Mouse (Mus musculus): Measurements from ENCODE around the gene Lrrc36. TPM values are rescaled to one million over a fixed set of nuclear protein-coding genes. Genes with fewer than 3 reads are reported as not detected.

Lrrc36 gene
- polyA plus RNA-seq, 1 experiment from 2014 or later: not detected

- 46% methylated on average over 5 of the region's 5 CpGs for WGBS
- no peaks in the 10 kb centered on the region for H3K4me1 ChIP-seq
- H3K36me3 ChIP-seq: no peaks in the 10 kb centered on the region
- ATAC-seq (ENCODE audit: insufficient read depth, low FRiP score, low read depth): no peak
- no peak overlapping the region for H3K9ac ChIP-seq
- no peaks in the 10 kb centered on the region for H3K9me3 ChIP-seq
- H3K27me3 ChIP-seq (replicated peaks): no peaks in the 10 kb centered on the region
- H3K27ac ChIP-seq: no peak overlapping the region
- H3K4me2 ChIP-seq: no peak overlapping the region
- no peak overlapping the region for H3K4me3 ChIP-seq (replicated peaks)
Observed at GRCm38 (mm10) chr8:105433511-105433910, 20.1 kb downstream of the Lrrc36 start.

- Histone ChIP-seq H3K9me3 (no peaks in the 10 kb centered on the region), H3K36me3 (no peaks in the 10 kb centered on the region), H3K9ac (no peak overlapping the region), H3K27ac (no peak overlapping the region), H3K4me1 (no peaks in the 10 kb centered on the region), H3K27me3 (replicated peaks) (no peaks in the 10 kb centered on the region), H3K4me2 (no peak overlapping the region), H3K4me3 (replicated peaks) (no peak overlapping the region)
- WGBS: 49% methylated on average over 5 of the region's 5 CpGs
- no peak for ATAC-seq (ENCODE audit: insufficient read depth, low FRiP score, low read depth)
Observed at GRCm38 (mm10) chr8:105434136-105434535, 20.8 kb downstream of the Lrrc36 start.

- Histone ChIP-seq H3K9me3 (no peaks in the 10 kb centered on the region), H3K36me3 (no peaks in the 10 kb centered on the region), H3K4me1 (no peaks in the 10 kb centered on the region), H3K27me3 (replicated peaks) (no peaks in the 10 kb centered on the region), H3K9ac (no peak overlapping the region), H3K4me3 (replicated peaks) (no peak overlapping the region), H3K4me2 (no peak overlapping the region), H3K27ac (no peak overlapping the region)
- WGBS: 71% methylated on average over 5 of the region's 5 CpGs
- ATAC-seq (ENCODE audit: insufficient read depth, low FRiP score, low read depth): no peak
Observed at GRCm38 (mm10) chr8:105436218-105436617, 22.8 kb downstream of the Lrrc36 start.

GRCm38 (mm10) chr8:105437078-105437748 lies 23.8 kb downstream of the Lrrc36 start:
- Histone ChIP-seq H3K4me1 (no peaks in the 10 kb centered on the region), H3K27ac (no peak overlapping the region), H3K36me3 (no peaks in the 10 kb centered on the region), H3K4me2 (no peak overlapping the region), H3K9me3 (no peaks in the 10 kb centered on the region), H3K4me3 (replicated peaks) (no peak overlapping the region), H3K9ac (no peak overlapping the region), H3K27me3 (replicated peaks) (no peaks in the 10 kb centered on the region)
- no peak for ATAC-seq (ENCODE audit: insufficient read depth, low FRiP score, low read depth)
- WGBS: 78% methylated on average over 5 of the region's 5 CpGs

GRCm38 (mm10) chr8:105438865-105439264 lies 25.5 kb downstream of the Lrrc36 start:
- ATAC-seq (ENCODE audit: insufficient read depth, low FRiP score, low read depth): no peak
- H3K4me1 ChIP-seq: no peaks in the 10 kb centered on the region

GRCm38 (mm10) chr8:105441433-105441832 lies 28.1 kb downstream of the Lrrc36 start:
- WGBS: 9% methylated on average over 6 of the region's 6 CpGs
- no peak overlapping the region for H3K27ac ChIP-seq
- H3K4me3 ChIP-seq (replicated peaks): no peak overlapping the region
- 0 out of 2 replicates have a peak, but pooled peaks cover 2% of the 10 kb centered on the region for H3K4me1 ChIP-seq
- H3K9ac ChIP-seq: no peak overlapping the region
- no peaks in the 10 kb centered on the region for H3K9me3 ChIP-seq
- no peak overlapping the region for H3K4me2 ChIP-seq
- H3K27me3 ChIP-seq (replicated peaks): no peaks in the 10 kb centered on the region
- ATAC-seq (ENCODE audit: insufficient read depth, low FRiP score, low read depth): no peak
- H3K36me3 ChIP-seq: no peaks in the 10 kb centered on the region

More at GRCm38 (mm10) chr8:105438865-105439264, 25.5 kb downstream of the Lrrc36 start:
- Histone ChIP-seq H3K9me3 (no peaks in the 10 kb centered on the region), H3K36me3 (no peaks in the 10 kb centered on the region), H3K4me2 (no peak overlapping the region), H3K4me3 (replicated peaks) (no peak overlapping the region), H3K27ac (no peak overlapping the region), H3K27me3 (replicated peaks) (no peaks in the 10 kb centered on the region), H3K9ac (no peak overlapping the region)
- WGBS: 39% methylated on average over 5 of the region's 5 CpGs

- Histone ChIP-seq H3K4me3 (replicated peaks) (no peak overlapping the region), H3K27me3 (replicated peaks) (no peaks in the 10 kb centered on the region), H3K36me3 (no peaks in the 10 kb centered on the region), H3K9me3 (no peaks in the 10 kb centered on the region), H3K9ac (no peak overlapping the region), H3K27ac (no peak overlapping the region), H3K4me2 (no peak overlapping the region), H3K4me1 (0 out of 2 replicates have a peak, but pooled peaks cover 2% of the 10 kb centered on the region)
- ATAC-seq (ENCODE audit: insufficient read depth, low FRiP score, low read depth): no peak
- WGBS: 89% methylated on average over 5 of the region's 5 CpGs
Observed at GRCm38 (mm10) chr8:105442661-105443060, 29.3 kb downstream of the Lrrc36 start.

GRCm38 (mm10) chr8:105445296-105446126 lies 32.1 kb downstream of the Lrrc36 start:
- ATAC-seq (ENCODE audit: insufficient read depth, low FRiP score, low read depth): no peak
- H3K4me1 ChIP-seq: 0 out of 2 replicates have a peak, but pooled peaks cover 2% of the 10 kb centered on the region

GRCm38 (mm10) chr8:105446127-105446552 lies 32.8 kb downstream of the Lrrc36 start:
- H3K36me3 ChIP-seq: no peaks in the 10 kb centered on the region
- no peak overlapping the region for H3K27ac ChIP-seq
- H3K4me1 ChIP-seq: 0 out of 2 replicates have a peak, but pooled peaks cover 2% of the 10 kb centered on the region
- H3K9me3 ChIP-seq: no peaks in the 10 kb centered on the region
- no peak overlapping the region for H3K4me2 ChIP-seq
- no peak overlapping the region for H3K9ac ChIP-seq
- 30% methylated on average over 4 of the region's 4 CpGs for WGBS
- no peak overlapping the region for H3K4me3 ChIP-seq (replicated peaks)
- H3K27me3 ChIP-seq (replicated peaks): no peaks in the 10 kb centered on the region
- ATAC-seq (ENCODE audit: insufficient read depth, low FRiP score, low read depth): no peak

More at GRCm38 (mm10) chr8:105445296-105446126, 32.1 kb downstream of the Lrrc36 start:
- Histone ChIP-seq H3K4me2 (no peak overlapping the region), H3K4me3 (replicated peaks) (no peak overlapping the region), H3K27me3 (replicated peaks) (no peaks in the 10 kb centered on the region), H3K9ac (no peak overlapping the region), H3K9me3 (no peaks in the 10 kb centered on the region), H3K27ac (no peak overlapping the region), H3K36me3 (no peaks in the 10 kb centered on the region)
- WGBS: 42% methylated on average over 11 of the region's 11 CpGs

- H3K4me1 ChIP-seq: 0 out of 2 replicates have a peak, but pooled peaks cover 2% of the 10 kb centered on the region
- H3K9me3 ChIP-seq: no peaks in the 10 kb centered on the region
- ATAC-seq (ENCODE audit: insufficient read depth, low FRiP score, low read depth): peak; percentile 93
- no peaks in the 10 kb centered on the region for H3K27me3 ChIP-seq (replicated peaks)
- H3K9ac ChIP-seq: no peak overlapping the region
- no peak overlapping the region for H3K4me2 ChIP-seq
- WGBS: 78% methylated on average over 3 of the region's 3 CpGs
- H3K36me3 ChIP-seq: no peaks in the 10 kb centered on the region
- no peak overlapping the region for H3K27ac ChIP-seq
- no peak overlapping the region for H3K4me3 ChIP-seq (replicated peaks)
Observed at GRCm38 (mm10) chr8:105448188-105448587, 34.8 kb downstream of the Lrrc36 start.

GRCm38 (mm10) chr8:105448596-105448995 lies 35.2 kb downstream of the Lrrc36 start:
- no peak overlapping the region for H3K27ac ChIP-seq
- no peaks in the 10 kb centered on the region for H3K9me3 ChIP-seq
- H3K36me3 ChIP-seq: no peaks in the 10 kb centered on the region
- no peak overlapping the region for H3K4me2 ChIP-seq
- peak; percentile 86 for ATAC-seq (ENCODE audit: insufficient read depth, low FRiP score, low read depth)
- H3K27me3 ChIP-seq (replicated peaks): no peaks in the 10 kb centered on the region
- 76% methylated on average over 5 of the region's 5 CpGs for WGBS
- no peak overlapping the region for H3K9ac ChIP-seq
- H3K4me1 ChIP-seq: 0 out of 2 replicates have a peak, but pooled peaks cover 2% of the 10 kb centered on the region
- no peak overlapping the region for H3K4me3 ChIP-seq (replicated peaks)

- 75% methylated on average over 1 of the region's 1 CpGs for WGBS
- H3K9me3 ChIP-seq: no peaks in the 10 kb centered on the region
- H3K36me3 ChIP-seq: no peaks in the 10 kb centered on the region
- no peak overlapping the region for H3K4me2 ChIP-seq
- ATAC-seq (ENCODE audit: insufficient read depth, low FRiP score, low read depth): no peak
- H3K27me3 ChIP-seq (replicated peaks): no peaks in the 10 kb centered on the region
- no peak overlapping the region for H3K4me3 ChIP-seq (replicated peaks)
- H3K27ac ChIP-seq: no peak overlapping the region
- H3K4me1 ChIP-seq: no peaks in the 10 kb centered on the region
- H3K9ac ChIP-seq: no peak overlapping the region
Observed at GRCm38 (mm10) chr8:105450977-105451376, 37.6 kb downstream of the Lrrc36 start.

Data from stomach, embryonic 15.5 days (tissue).